ENCODE assay signal across 8 mouse cellular contexts in the genomic region with DNA sequence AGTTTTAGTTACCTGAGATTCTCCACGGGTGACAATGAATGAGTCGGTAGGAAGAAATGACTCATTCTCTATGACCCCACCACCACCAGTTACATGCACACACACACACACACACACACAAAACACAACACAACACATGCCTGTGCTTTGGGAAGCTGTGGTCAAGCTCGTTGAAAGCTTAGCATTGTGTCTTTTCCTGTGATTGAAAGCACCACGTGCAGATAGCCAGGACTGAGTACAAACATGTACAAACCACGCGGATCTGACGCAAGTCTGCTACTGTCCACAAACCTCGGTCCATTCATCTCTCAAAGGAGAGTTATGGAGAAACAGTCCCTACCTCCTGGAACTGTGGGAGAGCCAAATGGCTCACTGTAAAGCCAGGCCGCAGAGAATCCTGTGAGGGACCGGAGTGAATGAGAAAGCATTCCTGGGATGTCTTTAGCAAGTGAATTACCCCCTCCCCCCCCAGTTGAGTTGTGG. TPM values are rescaled to one million over a fixed set of nuclear protein-coding genes. Genes with fewer than 3 reads are reported as not detected.
DNase-seq lines count a peak whose midpoint lies in the region; ATAC-seq and TF ChIP-seq lines count a peak whose summit lies in the region.

No protein-coding gene starts in this region.

- TF ChIP-seq EP300 in lung, postnatal 0 days (IDR thresholded peaks at IDR 0.05) = no peak

- no peaks in the 10 kb centered on the region for H3K9me3 ChIP-seq in hindbrain, embryonic 10.5 days
- no peaks in the 10 kb centered on the region for H3K9me3 ChIP-seq in lung, postnatal 0 days (ENCODE audit: low read length)
- no peaks in the 10 kb centered on the region for H3K9me3 ChIP-seq in stomach, embryonic 16.5 days (replicated peaks; ENCODE audit: control insufficient read depth, low read length)

- H3K4me3 ChIP-seq in hindbrain, embryonic 10.5 days = peak overlapping the region; percentile 77
- H3K4me3 ChIP-seq in lung, postnatal 0 days (ENCODE audit: low read depth, low read length) = 0 out of 2 replicates have a peak overlapping the region, but pooled peaks have one; percentile 96
- H3K4me3 ChIP-seq in stomach, embryonic 16.5 days (replicated peaks; ENCODE audit: low read length) = peak overlapping the region; percentile 93

- WGBS in hindbrain, embryonic 10.5 days = 15% methylated on average over 10 of the region's 10 CpGs
- 7% methylated on average over 10 of the region's 10 CpGs for WGBS in lung, postnatal 0 days
- 8% methylated on average over 10 of the region's 10 CpGs for WGBS in stomach, embryonic 16.5 days

- no peak overlapping the region for H3K27ac ChIP-seq in hindbrain, embryonic 10.5 days
- no peak overlapping the region for H3K27ac ChIP-seq in lung, postnatal 0 days (ENCODE audit: low read length)
- H3K27ac ChIP-seq in stomach, embryonic 16.5 days (ENCODE audit: low read length) = no peak overlapping the region

- TF ChIP-seq CTCF in brain, embryonic 14.5 days (IDR thresholded peaks at IDR 0.05; ENCODE audit: borderline replicate concordance, extremely low read depth, insufficient read depth, insufficient read length) = no peak
- TF ChIP-seq CTCF in lung, postnatal 0 days (IDR thresholded peaks at IDR 0.05) = no peak

- H3K4me2 ChIP-seq in lung, postnatal 0 days (replicated peaks; ENCODE audit: low read depth, low read length) = peak overlapping the region; percentile 73; the same call in 1 of the 2 replicates
- H3K4me2 ChIP-seq in stomach, embryonic 16.5 days (ENCODE audit: low read depth, low read length) = peak overlapping the region; percentile 79

- peak; percentile 22 for DNase-seq in heart, adult 18-20 months
- no peak for DNase-seq in heart, adult 9 months (ENCODE audit: low spot score in 2 of 2)
- DNase-seq in brain, embryonic 14.5 days (ENCODE audit: low read depth) = peak; percentile 18
- DNase-seq in hindbrain, embryonic 10.5 days (ENCODE audit: low spot score) = peak; percentile 7
- DNase-seq in lung, postnatal 0 days (ENCODE audit: low spot score) = peak; percentile 81
- no peak for DNase-seq in thymus, postnatal 14 days

- ATAC-seq in lung, postnatal 0 days = peak; percentile 31
- no peak for ATAC-seq in stomach, embryonic 16.5 days (ENCODE audit: insufficient read depth, low FRiP score)
- ATAC-seq in frontal cortex, adult (ENCODE audit: low TSS enrichment) = no peak

- peaks cover 45% of the 10 kb centered on the region for H3K36me3 ChIP-seq in hindbrain, embryonic 10.5 days
- H3K36me3 ChIP-seq in lung, postnatal 0 days (ENCODE audit: insufficient read depth, low read length) = peaks cover 10% of the 10 kb centered on the region; the same call in 1 of the 2 replicates
- H3K36me3 ChIP-seq in stomach, embryonic 16.5 days (ENCODE audit: control insufficient read depth, insufficient read depth, low read length) = peaks cover 8% of the 10 kb centered on the region; the same call in 1 of the 2 replicates

- no peak for TF ChIP-seq POLR2A in brain, embryonic 14.5 days (IDR thresholded peaks at IDR 0.05; ENCODE audit: borderline replicate concordance, extremely low read depth, insufficient read depth, insufficient read length, poor library complexity, severe bottlenecking)

- H3K9ac ChIP-seq in lung, postnatal 0 days (replicated peaks; ENCODE audit: low read depth) = no peak overlapping the region
- H3K9ac ChIP-seq in stomach, embryonic 16.5 days (ENCODE audit: low read length) = 0 out of 2 replicates have a peak overlapping the region, but pooled peaks have one; percentile 36

- peaks cover 29% of the 10 kb centered on the region for H3K4me1 ChIP-seq in hindbrain, embryonic 10.5 days (replicated peaks)
- H3K4me1 ChIP-seq in lung, postnatal 0 days (ENCODE audit: insufficient read depth, low read depth, low read length) = no peaks in the 10 kb centered on the region
- peaks cover 17% of the 10 kb centered on the region for H3K4me1 ChIP-seq in stomach, embryonic 16.5 days (ENCODE audit: control insufficient read depth, insufficient read depth, low read length)

- H3K27me3 ChIP-seq in hindbrain, embryonic 10.5 days (ENCODE audit: insufficient read depth, poor library complexity, severe bottlenecking) = no peaks in the 10 kb centered on the region
- H3K27me3 ChIP-seq in lung, postnatal 0 days (replicated peaks; ENCODE audit: insufficient read depth, low read length) = no peaks in the 10 kb centered on the region
- no peaks in the 10 kb centered on the region for H3K27me3 ChIP-seq in stomach, embryonic 16.5 days (ENCODE audit: control insufficient read depth, insufficient read depth, low read length)

RNA-seq across cellular contexts. Expression of a gene that starts 1.6 kb away (rescaled TPM):
- 10 to 100 TPM; 64.3 to 69.5 TPM for total RNA-seq in heart, adult 18-20 months (2021)
- polyA plus RNA-seq in brain, embryonic 14.5 days (2012; rRNA removed) = 61.5 and 87.4 TPM in 2 replicates
- polyA plus RNA-seq in hindbrain, embryonic 10.5 days (2016; fragmentation: Nextera tagmentation; extraction: Ambion mirVana) = 99.8 and 122 TPM in 2 replicates
- polyA plus RNA-seq in lung, postnatal 0 days (2015; fragmentation: Nextera tagmentation; extraction: Ambion mirVana) = 44.5 and 48.1 TPM in 2 replicates
- 45.2 and 53.0 TPM in 2 replicates for polyA plus RNA-seq in stomach, embryonic 16.5 days (2015; fragmentation: Nextera tagmentation; extraction: Ambion mirVana)

RNA-seq across cellular contexts. Expression of a gene that starts 40.8 kb away (rescaled TPM):
- total RNA-seq in heart, adult 18-20 months (2021) = 10 to 100 TPM; 25.0 to 29.5 TPM
- polyA plus RNA-seq in brain, embryonic 14.5 days (2012; rRNA removed) = 14.0 and 14.2 TPM in 2 replicates
- 23.8 and 30.0 TPM in 2 replicates for polyA plus RNA-seq in hindbrain, embryonic 10.5 days (2016; fragmentation: Nextera tagmentation; extraction: Ambion mirVana)
- 85.5 and 88.8 TPM in 2 replicates for polyA plus RNA-seq in lung, postnatal 0 days (2015; fragmentation: Nextera tagmentation; extraction: Ambion mirVana)
- 71.8 and 81.0 TPM in 2 replicates for polyA plus RNA-seq in stomach, embryonic 16.5 days (2015; fragmentation: Nextera tagmentation; extraction: Ambion mirVana)

RNA-seq across cellular contexts. Expression of a gene that starts 50.2 kb away (rescaled TPM):
- total RNA-seq in heart, adult 18-20 months (2021) = 10 to 100 TPM; 21.2 to 22.5 TPM
- 64.4 and 67.7 TPM in 2 replicates for polyA plus RNA-seq in brain, embryonic 14.5 days (2012; rRNA removed)
- polyA plus RNA-seq in hindbrain, embryonic 10.5 days (2016; fragmentation: Nextera tagmentation; extraction: Ambion mirVana) = 67.4 and 68.7 TPM in 2 replicates
- polyA plus RNA-seq in lung, postnatal 0 days (2015; fragmentation: Nextera tagmentation; extraction: Ambion mirVana) = 30.8 and 34.1 TPM in 2 replicates
- polyA plus RNA-seq in stomach, embryonic 16.5 days (2015; fragmentation: Nextera tagmentation; extraction: Ambion mirVana) = 54.6 and 57.8 TPM in 2 replicates

Comparison
In these comparisons a context has a peak if more than half of its experiments do, and no peak if none do; other contexts are left out.
1. DNase-seq: peak in heart, adult 18-20 months (2 of 2), brain, embryonic 14.5 days (single experiment), hindbrain, embryonic 10.5 days (single experiment) and lung, postnatal 0 days (single experiment); none in heart, adult 9 months (0 of 2) and thymus, postnatal 14 days (single experiment).
2. Peak in every context shown above with its lines, with median percentiles within 50 percentile points of each other: H3K4me3 ChIP-seq.